ENCODE assay signal across 29 mouse cellular contexts in genomic region chr6:134517141-134517540, GRCm38 (mm10).
"Had no signal": no experiment of that assay in that cellular context is flagged by ENCODE, and none has a peak within 500 bp of the region (broad histone marks: within the 10 kb centered on the region; RNA-seq: fewer than 3 reads in every experiment).

No protein-coding gene starts in this region.

- H3K4me2 ChIP-seq: embryonic facial prominence, embryonic 12.5 days; embryonic facial prominence, embryonic 13.5 days; embryonic facial prominence, embryonic 15.5 days; forebrain, embryonic 12.5 days; forebrain, embryonic 13.5 days; forebrain, embryonic 15.5 days had no signal

- H3K27me3 ChIP-seq: embryonic facial prominence, embryonic 12.5 days; embryonic facial prominence, embryonic 13.5 days; embryonic facial prominence, embryonic 15.5 days; forebrain, embryonic 12.5 days; forebrain, embryonic 13.5 days; forebrain, embryonic 15.5 days had no signal

- H3K9me3 ChIP-seq: embryonic facial prominence, embryonic 10.5 days; embryonic facial prominence, embryonic 12.5 days; embryonic facial prominence, embryonic 13.5 days; embryonic facial prominence, embryonic 15.5 days; forebrain, embryonic 10.5 days; forebrain, embryonic 12.5 days; forebrain, embryonic 13.5 days; forebrain, embryonic 15.5 days had no signal

- DNase-seq: cerebellum, adult 18-20 months; cerebellum, adult 2 months; cerebellum, adult 8-10 months; cerebellum, adult 9-10 months; cerebellum, adult 9-11 months; cerebellum, postnatal 10 days; cerebellum, postnatal 14 days; cerebellum, postnatal 25 days; cerebellum, postnatal 36 days; embryo, embryonic 11 days; forebrain, postnatal 0 days; gastrocnemius, postnatal 10 days; gastrocnemius, postnatal 14 days; gastrocnemius, postnatal 25 days; gastrocnemius, postnatal 36 days; heart, adult 11 months; heart, adult 18-20 months; heart, adult 2 months had no signal

- H3K4me3 ChIP-seq: embryonic facial prominence, embryonic 10.5 days; embryonic facial prominence, embryonic 12.5 days; embryonic facial prominence, embryonic 13.5 days; embryonic facial prominence, embryonic 15.5 days; erythroblast, embryonic 14.5 days; forebrain, embryonic 10.5 days; forebrain, embryonic 12.5 days; forebrain, embryonic 13.5 days; forebrain, embryonic 15.5 days; heart, adult 2 months had no signal

- H3K27ac ChIP-seq: embryonic facial prominence, embryonic 10.5 days; embryonic facial prominence, embryonic 12.5 days; embryonic facial prominence, embryonic 13.5 days; embryonic facial prominence, embryonic 15.5 days; forebrain, embryonic 10.5 days; forebrain, embryonic 12.5 days; forebrain, embryonic 13.5 days; forebrain, embryonic 15.5 days; heart, adult 2 months had no signal

- H3K9ac ChIP-seq: embryonic facial prominence, embryonic 12.5 days; embryonic facial prominence, embryonic 13.5 days; embryonic facial prominence, embryonic 15.5 days; forebrain, embryonic 12.5 days; forebrain, embryonic 13.5 days; forebrain, embryonic 15.5 days; forebrain, postnatal 0 days had no signal

- ATAC-seq: forebrain, embryonic 13.5 days; forebrain, embryonic 14.5 days; forebrain, embryonic 15.5 days; forebrain, embryonic 16.5 days; forebrain, postnatal 0 days had no signal
